Comparison of ENCODE assay signal across 11 mouse cellular contexts in the genomic region with DNA sequence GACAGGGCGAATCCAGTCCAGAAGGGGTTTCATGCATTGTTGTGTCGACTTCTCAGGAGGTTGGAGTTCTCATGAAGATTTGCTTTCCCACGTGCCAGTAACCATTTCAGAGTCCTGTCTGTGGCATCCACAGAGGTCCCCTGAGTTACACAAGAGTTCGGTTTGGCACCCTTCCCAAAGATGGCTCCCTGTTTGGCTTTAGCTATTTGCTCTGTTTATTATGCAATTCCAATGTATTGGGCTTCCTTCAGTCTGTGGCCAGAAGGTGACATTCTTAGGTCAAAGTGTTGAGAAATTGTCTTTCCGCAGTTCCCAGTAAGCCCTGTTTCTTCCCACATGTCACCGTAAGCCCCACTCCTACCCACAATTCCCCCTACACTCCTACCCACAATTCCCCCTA.
DNase-seq lines count a peak whose midpoint lies in the region; ATAC-seq and TF ChIP-seq lines count a peak whose summit lies in the region.
"Had no signal": no experiment of that assay in that cellular context is flagged by ENCODE, and none has a peak within 500 bp of the region (broad histone marks: within the 10 kb centered on the region; RNA-seq: fewer than 3 reads in every experiment).

No protein-coding gene starts in this region.

- 62% methylated on average over 6 of the region's 6 CpGs for WGBS in stomach, embryonic 15.5 days
- WGBS in stomach, postnatal 0 days = 59% methylated on average over 6 of the region's 6 CpGs
- WGBS in embryonic facial prominence, embryonic 15.5 days = 54% methylated on average over 6 of the region's 6 CpGs
- 49% methylated on average over 6 of the region's 6 CpGs for WGBS in lung, embryonic 15.5 days

- 0 out of 2 replicates have a peak, but pooled peaks cover 5% of the 10 kb centered on the region for H3K4me1 ChIP-seq in stomach, embryonic 15.5 days
- H3K4me1 ChIP-seq in stomach, postnatal 0 days (replicated peaks; ENCODE audit: control insufficient read depth, insufficient read depth) = no peaks in the 10 kb centered on the region
- H3K4me1 ChIP-seq in embryonic facial prominence, embryonic 15.5 days = peaks cover 14% of the 10 kb centered on the region
- peaks cover 12% of the 10 kb centered on the region; the same call in 1 of the 2 replicates for H3K4me1 ChIP-seq in lung, embryonic 15.5 days

- no peaks in the 10 kb centered on the region for H3K9me3 ChIP-seq in stomach, embryonic 15.5 days
- no peaks in the 10 kb centered on the region for H3K9me3 ChIP-seq in stomach, postnatal 0 days (ENCODE audit: control insufficient read depth, low read length)
- no peaks in the 10 kb centered on the region for H3K9me3 ChIP-seq in embryonic facial prominence, embryonic 15.5 days (replicated peaks)
- H3K9me3 ChIP-seq in lung, embryonic 15.5 days = no peaks in the 10 kb centered on the region
- H3K9me3 ChIP-seq: embryonic facial prominence, embryonic 12.5 days had no signal

- no peak for TF ChIP-seq EP300 in stomach, postnatal 0 days (optimal IDR thresholded peaks at IDR 0.05)

- H3K27me3 ChIP-seq in stomach, embryonic 15.5 days (replicated peaks) = no peaks in the 10 kb centered on the region
- H3K27me3 ChIP-seq in stomach, postnatal 0 days (ENCODE audit: control insufficient read depth, insufficient read depth, low read length) = no peaks in the 10 kb centered on the region
- 0 out of 2 replicates have a peak, but pooled peaks cover 3% of the 10 kb centered on the region for H3K27me3 ChIP-seq in embryonic facial prominence, embryonic 15.5 days
- no peaks in the 10 kb centered on the region for H3K27me3 ChIP-seq in lung, embryonic 15.5 days
- H3K27me3 ChIP-seq: embryonic facial prominence, embryonic 12.5 days had no signal

- no peak overlapping the region for H3K4me3 ChIP-seq in stomach, embryonic 15.5 days (replicated peaks)
- no peak overlapping the region for H3K4me3 ChIP-seq in stomach, postnatal 0 days (ENCODE audit: low read depth, low read length)
- H3K4me3 ChIP-seq in embryonic facial prominence, embryonic 15.5 days (replicated peaks) = no peak overlapping the region
- H3K4me3 ChIP-seq in lung, embryonic 15.5 days = no peak overlapping the region
- H3K4me3 ChIP-seq: embryonic facial prominence, embryonic 12.5 days had no signal

- no peak for DNase-seq in stomach, postnatal 0 days (ENCODE audit: low spot score)
- DNase-seq in heart, adult 18-20 months = no peak
- DNase-seq in embryo, embryonic 10 days (ENCODE audit: low spot score) = no peak
- no peak for DNase-seq in B cell, adult 2 months
- DNase-seq: cerebellum, adult 18-20 months had no signal

- no peak overlapping the region for H3K9ac ChIP-seq in stomach, embryonic 15.5 days
- no peak overlapping the region for H3K9ac ChIP-seq in stomach, postnatal 0 days (ENCODE audit: low read length)
- no peak overlapping the region for H3K9ac ChIP-seq in embryonic facial prominence, embryonic 15.5 days
- no peak overlapping the region for H3K9ac ChIP-seq in lung, embryonic 15.5 days
- H3K9ac ChIP-seq: embryonic facial prominence, embryonic 12.5 days had no signal

- H3K27ac ChIP-seq in stomach, embryonic 15.5 days = peak overlapping the region; percentile 61; the same call in 1 of the 2 replicates
- H3K27ac ChIP-seq in stomach, postnatal 0 days (replicated peaks) = no peak overlapping the region
- H3K27ac ChIP-seq in embryonic facial prominence, embryonic 15.5 days (replicated peaks) = 0 out of 2 replicates have a peak overlapping the region, but pooled peaks have one; percentile 39
- peak overlapping the region; percentile 61 for H3K27ac ChIP-seq in lung, embryonic 15.5 days
- H3K27ac ChIP-seq: embryonic facial prominence, embryonic 12.5 days had no signal

- H3K4me2 ChIP-seq in stomach, embryonic 15.5 days = 0 out of 2 replicates have a peak overlapping the region, but pooled peaks have one; percentile 13
- no peak overlapping the region for H3K4me2 ChIP-seq in stomach, postnatal 0 days (replicated peaks; ENCODE audit: low read depth)
- H3K4me2 ChIP-seq in embryonic facial prominence, embryonic 15.5 days (replicated peaks) = no peak overlapping the region
- H3K4me2 ChIP-seq in lung, embryonic 15.5 days = no peak overlapping the region
- H3K4me2 ChIP-seq: embryonic facial prominence, embryonic 12.5 days; heart, embryonic 11.5 days had no signal

- no peak for ATAC-seq in stomach, embryonic 15.5 days (ENCODE audit: insufficient read depth, low FRiP score, low read depth)
- no peak for ATAC-seq in stomach, postnatal 0 days (ENCODE audit: low FRiP score, low TSS enrichment)
- ATAC-seq in embryonic facial prominence, embryonic 15.5 days (ENCODE audit: insufficient number of reproducible peaks, low FRiP score, low TSS enrichment, low read depth) = no peak
- ATAC-seq in lung, embryonic 15.5 days (ENCODE audit: borderline replicate concordance, extremely low read depth, low FRiP score, low TSS enrichment) = peak; percentile 24; the same call in 1 of the 2 replicates
- ATAC-seq in monocyte, adult 5-6 weeks (replicated peaks; ENCODE audit: insufficient number of reproducible peaks, low FRiP score, low TSS enrichment, poor library complexity, severe bottlenecking) = no peak

- TF ChIP-seq CTCF in stomach, postnatal 0 days (IDR thresholded peaks at IDR 0.05; ENCODE audit: low read depth) = no peak

- no peaks in the 10 kb centered on the region for H3K36me3 ChIP-seq in stomach, embryonic 15.5 days
- H3K36me3 ChIP-seq in stomach, postnatal 0 days (ENCODE audit: control insufficient read depth, insufficient read depth, low read length) = no peaks in the 10 kb centered on the region
- no peaks in the 10 kb centered on the region for H3K36me3 ChIP-seq in embryonic facial prominence, embryonic 15.5 days
- H3K36me3 ChIP-seq in lung, embryonic 15.5 days = no peaks in the 10 kb centered on the region
- H3K36me3 ChIP-seq: embryonic facial prominence, embryonic 12.5 days had no signal
